Mouse (Mus musculus) intestine, postnatal 0 days (tissue): Measurements from ENCODE around the gene Hils1. TPM values are rescaled to one million over a fixed set of nuclear protein-coding genes. Genes with fewer than 3 reads are reported as not detected.

Source experiments
- ATAC-seq: fragments of 200-750 bp; cut with Nextera tagmentation; 2 replicates; pipeline ENCODE4 v1.8.0; 2017; ENCODE audit warnings: mild to moderate bottlenecking, moderate TSS enrichment, moderate library complexity
- H3K27ac ChIP-seq: fragments of 300-500 bp; sonication (generic); 2 replicates; pipeline ENCODE4 v1.5.1; 2014; ENCODE audit warnings: mild to moderate bottlenecking, low read depth, low read length, moderate library complexity
- H3K27me3 ChIP-seq: fragments of 300-500 bp; sonication (generic); replicated peaks from 2 replicates; pipeline ENCODE4 v1.6.1; 2014; ENCODE audit warnings: low read length, mixed read lengths; ENCODE audit not compliant: control insufficient read depth, insufficient read depth
- H3K36me3 ChIP-seq: fragments of 300-500 bp; sonication (generic); 2 replicates; pipeline ENCODE4 v1.6.1; 2014; ENCODE audit warnings: mild to moderate bottlenecking, moderate library complexity; ENCODE audit not compliant: control insufficient read depth, insufficient read depth
- H3K4me1 ChIP-seq: fragments of 300-500 bp; sonication (generic); replicated peaks from 2 replicates; pipeline ENCODE4 v1.6.1; 2014; ENCODE audit warnings: antibody characterized with exemption, low read length, mixed read lengths; ENCODE audit not compliant: control insufficient read depth, insufficient read depth
- H3K4me2 ChIP-seq: fragments of 300-500 bp; sonication (generic); replicated peaks from 2 replicates; pipeline ENCODE4 v1.6.1; 2014; ENCODE audit warnings: low read depth, mild to moderate bottlenecking, moderate library complexity
- H3K4me3 ChIP-seq: fragments of 300-500 bp; sonication (generic); 2 replicates; pipeline ENCODE4 v1.5.1; 2014; ENCODE audit warnings: low read depth, low read length
- H3K9ac ChIP-seq: fragments of 300-500 bp; sonication (generic); 2 replicates; pipeline ENCODE4 v1.6.1; 2014; ENCODE audit warnings: mild to moderate bottlenecking, low read depth, low read length
- H3K9me3 ChIP-seq: fragments of 300-500 bp; sonication (generic); 2 replicates; pipeline ENCODE4 v1.6.1; 2016; ENCODE audit warnings: mixed run types; ENCODE audit not compliant: control insufficient read depth
- CTCF ChIP-seq: sonication (generic); IDR thresholded peaks from 2 replicates; pipeline ENCODE4 v1.5.1; 2016; ENCODE audit warnings: low read depth, mild to moderate bottlenecking, control low read depth, antibody characterized with exemption, moderate library complexity
- WGBS: fragments of 180-500 bp; shearing (Covaris S2); extraction: QIAGEN DNeasy Blood & Tissue Kit; methylation state at CpG from one replicate; pipeline ENCODE4 v1.1.7; 2014; 5-methylcytosine and 5-hydroxymethylcytosine counted together
- polyA plus RNA-seq: library from polyadenylated mRNA; unstranded; fragments of >200 nt; fragmentation: Nextera tagmentation; extraction: Ambion mirVana; gene quantifications from 2 replicates; pipeline ENCODE4 v1.2.1, GENCODE M21; 2015

Hils1 gene
- polyA plus RNA-seq, 1 experiment from 2014 or later, result not detected

DNA sequence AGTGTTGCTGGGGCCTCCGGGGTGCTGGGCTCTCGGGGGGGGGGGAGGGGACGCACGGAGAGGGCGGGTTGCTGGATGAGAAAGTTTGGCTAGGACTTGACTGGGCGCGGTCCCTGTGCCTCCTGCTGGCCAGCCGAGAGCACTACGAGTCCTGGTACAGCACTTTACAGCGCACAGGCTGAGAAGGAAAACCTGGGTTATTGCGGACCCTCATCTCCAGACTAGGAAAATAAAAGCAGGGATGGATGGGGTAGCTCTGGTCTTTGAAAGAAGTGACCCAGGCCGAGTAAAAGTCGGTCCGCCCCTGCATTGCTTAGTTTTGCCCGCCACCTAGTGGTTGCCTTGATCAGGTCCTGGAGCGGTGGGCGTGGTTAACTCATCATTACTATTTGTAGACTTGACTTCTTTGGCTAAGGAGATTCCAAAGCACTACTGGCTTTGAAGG lies 30.5 kb upstream of the Hils1 start:
- Histone ChIP-seq H3K27me3 (peaks cover 38% of the 10 kb centered on the region), H3K4me2 (peak overlapping the region; percentile 69), H3K9me3 (no peaks in the 10 kb centered on the region), H3K4me3 (peak overlapping the region; percentile 46), H3K36me3 (peaks cover 12% of the 10 kb centered on the region; the same call in 1 of the 2 replicates), H3K4me1 (no peaks in the 10 kb centered on the region), H3K9ac (peak overlapping the region; percentile 49; the same call in 1 of the 2 replicates), H3K27ac (peak overlapping the region; percentile 61; the same call in 1 of the 2 replicates)
- peak; percentile 90 for TF ChIP-seq CTCF
- ATAC-seq, result peak; percentile 63
- under 1% methylated on average over 15 of the region's 17 CpGs for WGBS

DNA sequence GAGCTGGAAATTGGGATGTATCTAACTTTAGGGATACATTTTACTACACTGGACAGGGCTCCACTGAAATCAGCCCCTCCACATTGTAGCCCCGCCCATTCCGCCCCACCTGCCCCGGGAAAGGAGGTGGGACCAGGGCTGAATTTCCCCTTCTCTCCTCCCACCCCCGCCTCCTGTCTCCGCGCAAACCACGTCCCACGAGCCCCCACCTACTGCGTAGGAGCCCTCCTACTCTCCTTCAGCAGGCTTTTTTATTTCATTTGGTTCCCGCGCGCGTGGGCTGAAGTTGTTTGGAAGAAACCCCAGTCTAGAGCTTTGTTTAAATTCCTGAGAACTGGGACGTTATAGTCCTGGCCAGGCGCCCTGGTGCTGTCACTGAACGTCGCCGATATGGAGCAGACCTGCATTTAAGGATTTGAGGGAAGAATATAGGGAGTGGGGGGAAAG lies 30.0 kb upstream of the Hils1 start:
- ATAC-seq, result peak; percentile 35
- peak overlapping the region; percentile 15; the same call in 1 of the 2 replicates for H3K27ac ChIP-seq
- under 1% methylated on average over 18 of the region's 18 CpGs for WGBS
- H3K9ac ChIP-seq, result 0 out of 2 replicates have a peak overlapping the region, but pooled peaks have one; percentile 26
- no peak for TF ChIP-seq CTCF
- H3K4me1 ChIP-seq, result no peaks in the 10 kb centered on the region
- peaks cover 38% of the 10 kb centered on the region for H3K27me3 ChIP-seq
- H3K4me2 ChIP-seq, result peak overlapping the region; percentile 69
- peaks cover 13% of the 10 kb centered on the region; the same call in 1 of the 2 replicates for H3K36me3 ChIP-seq
- no peaks in the 10 kb centered on the region for H3K9me3 ChIP-seq
- peak overlapping the region; percentile 46 for H3K4me3 ChIP-seq

DNA sequence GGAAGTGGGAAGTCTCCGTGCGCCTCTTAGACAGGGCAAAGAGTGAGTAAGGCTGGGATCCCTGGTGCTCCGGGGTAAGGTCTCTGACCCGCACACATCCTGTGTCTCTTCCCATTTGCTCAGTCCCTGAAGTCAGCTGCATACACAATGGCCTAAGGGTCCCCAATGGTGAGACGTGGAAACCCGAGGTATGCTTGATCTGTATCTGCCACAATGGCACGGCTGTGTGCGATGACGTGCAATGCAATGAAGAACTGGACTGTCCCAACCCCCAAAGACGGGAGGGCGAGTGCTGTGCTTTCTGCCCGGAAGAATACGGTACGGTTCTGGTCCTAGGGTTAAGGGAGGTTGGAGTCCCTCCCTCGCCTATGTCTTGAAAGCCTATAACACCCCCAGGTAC lies 29.6 kb upstream of the Hils1 start:
- H3K36me3 ChIP-seq, result peaks cover 13% of the 10 kb centered on the region; the same call in 1 of the 2 replicates
- H3K9ac ChIP-seq, result 0 out of 2 replicates have a peak overlapping the region, but pooled peaks have one; percentile 26
- ATAC-seq, result no peak
- H3K4me1 ChIP-seq, result no peaks in the 10 kb centered on the region
- H3K27me3 ChIP-seq, result peaks cover 38% of the 10 kb centered on the region
- H3K9me3 ChIP-seq, result no peaks in the 10 kb centered on the region
- 2% methylated on average over 15 of the region's 15 CpGs for WGBS
- peak overlapping the region; percentile 15; the same call in 1 of the 2 replicates for H3K27ac ChIP-seq
- no peak for TF ChIP-seq CTCF
- H3K4me2 ChIP-seq, result peak overlapping the region; percentile 69
- peak overlapping the region; percentile 46 for H3K4me3 ChIP-seq

DNA sequence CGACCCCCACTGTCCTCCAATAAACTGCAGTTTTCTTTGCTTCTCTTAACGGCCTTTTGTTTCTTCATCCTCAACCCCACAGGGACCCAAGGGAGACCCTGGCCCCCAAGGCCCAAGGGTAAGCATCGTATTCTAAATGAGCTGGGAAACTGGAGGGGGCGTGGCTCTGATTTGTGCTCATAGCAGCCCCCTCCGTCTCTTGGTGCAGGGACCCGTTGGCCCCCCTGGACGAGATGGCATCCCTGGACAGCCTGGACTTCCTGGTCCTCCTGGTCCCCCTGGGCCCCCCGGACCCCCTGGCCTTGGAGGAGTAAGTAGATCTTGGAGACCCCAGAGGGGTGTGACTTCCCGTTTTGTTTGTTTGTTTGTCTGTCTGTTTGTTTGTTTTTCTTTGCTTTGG lies 29.1 kb upstream of the Hils1 start:
- Histone ChIP-seq H3K9ac (no peak overlapping the region), H3K4me2 (peak overlapping the region; percentile 69), H3K4me1 (no peaks in the 10 kb centered on the region), H3K9me3 (no peaks in the 10 kb centered on the region), H3K4me3 (peak overlapping the region; percentile 46), H3K27me3 (peaks cover 35% of the 10 kb centered on the region), H3K36me3 (peaks cover 13% of the 10 kb centered on the region; the same call in 1 of the 2 replicates), H3K27ac (no peak overlapping the region)
- no peak for TF ChIP-seq CTCF
- 22% methylated on average over 9 of the region's 9 CpGs for WGBS
- ATAC-seq, result no peak

- WGBS, result 23% methylated on average over 4 of the region's 4 CpGs
- no peak overlapping the region for H3K27ac ChIP-seq
- H3K4me1 ChIP-seq, result no peaks in the 10 kb centered on the region
- no peak overlapping the region for H3K9ac ChIP-seq
- ATAC-seq, result no peak
- H3K4me3 ChIP-seq, result peak overlapping the region; percentile 46; the same call in 1 of the 2 replicates
- H3K4me2 ChIP-seq, result peak overlapping the region; percentile 69
- H3K9me3 ChIP-seq, result no peaks in the 10 kb centered on the region
- peaks cover 13% of the 10 kb centered on the region; the same call in 1 of the 2 replicates for H3K36me3 ChIP-seq
- peaks cover 35% of the 10 kb centered on the region for H3K27me3 ChIP-seq
- peak; percentile 91 for TF ChIP-seq CTCF
Measured at GRCm38 (mm10) chr11:94939280-94939679, 28.1 kb upstream of the Hils1 start.

DNA sequence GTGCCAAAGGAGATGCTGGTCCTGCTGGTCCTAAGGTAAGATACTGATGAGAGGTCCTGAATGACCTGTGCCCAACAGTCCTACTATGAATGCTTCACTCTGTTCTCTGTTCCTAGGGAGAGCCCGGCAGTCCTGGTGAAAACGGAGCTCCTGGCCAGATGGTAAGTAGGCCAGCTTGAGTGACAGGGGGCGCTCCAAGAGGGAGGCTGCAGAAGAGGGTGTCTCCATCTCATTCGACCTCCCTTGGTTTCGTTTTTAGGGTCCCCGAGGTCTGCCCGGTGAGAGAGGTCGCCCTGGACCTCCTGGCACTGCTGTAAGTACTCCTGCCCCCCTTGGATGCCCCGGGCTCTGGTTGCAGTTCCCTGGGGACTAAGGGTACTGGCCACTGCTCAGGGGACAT lies 26.3 kb upstream of the Hils1 start:
- Histone ChIP-seq H3K4me3 (no peak overlapping the region), H3K27me3 (peaks cover 35% of the 10 kb centered on the region), H3K9me3 (no peaks in the 10 kb centered on the region), H3K4me2 (no peak overlapping the region), H3K4me1 (no peaks in the 10 kb centered on the region), H3K9ac (no peak overlapping the region), H3K36me3 (peaks cover 13% of the 10 kb centered on the region; the same call in 1 of the 2 replicates), H3K27ac (no peak overlapping the region)
- ATAC-seq, result no peak
- WGBS, result 42% methylated on average over 9 of the region's 9 CpGs
- TF ChIP-seq CTCF, result no peak
